Mouse (Mus musculus) neural tube, embryonic 12.5 days (tissue): ENCODE data around the gene Il17d. TPM values are rescaled to one million over a fixed set of nuclear protein-coding genes. Genes with fewer than 3 reads are reported as not detected.

Experiments used
- ATAC-seq: fragments of 200-750 bp; cut with Nextera tagmentation; 2 replicates; pipeline ENCODE4 v1.8.0; 2017; ENCODE audit warnings: low read depth, mild to moderate bottlenecking, moderate TSS enrichment, moderate library complexity; ENCODE audit not compliant: low FRiP score
- H3K27ac ChIP-seq: fragments of 300-500 bp; sonication (generic); 2 replicates; pipeline ENCODE4 v1.5.1; 2016
- H3K27me3 ChIP-seq: fragments of 300-500 bp; sonication (generic); replicated peaks from 2 replicates; pipeline ENCODE4 v1.6.1; 2016; ENCODE audit warnings: mild to moderate bottlenecking
- H3K36me3 ChIP-seq: fragments of 300-500 bp; sonication (generic); 2 replicates; pipeline ENCODE4 v1.6.1; 2016; ENCODE audit warnings: mild to moderate bottlenecking
- H3K4me1 ChIP-seq: fragments of 300-500 bp; sonication (generic); 2 replicates; pipeline ENCODE4 v1.6.1; 2016
- H3K4me2 ChIP-seq: fragments of 300-500 bp; sonication (generic); replicated peaks from 2 replicates; pipeline ENCODE4 v1.6.1; 2016; ENCODE audit warnings: mild to moderate bottlenecking
- H3K4me3 ChIP-seq: fragments of 300-500 bp; sonication (generic); 2 replicates; pipeline ENCODE4 v1.5.1; 2016
- H3K9ac ChIP-seq: fragments of 300-500 bp; sonication (generic); 2 replicates; pipeline ENCODE4 v1.6.1; 2016; ENCODE audit warnings: mild to moderate bottlenecking
- H3K9me3 ChIP-seq: fragments of 300-500 bp; sonication (generic); 2 replicates; pipeline ENCODE4 v1.6.1; 2016; ENCODE audit warnings: mild to moderate bottlenecking
- WGBS: fragments of 180-500 bp; shearing (Covaris S2); methylation state at CpG from one replicate; pipeline ENCODE4 v1.1.7; 2016; 5-methylcytosine and 5-hydroxymethylcytosine counted together
- polyA plus RNA-seq: library from polyadenylated mRNA; unstranded; fragments of >200 nt; fragmentation: Nextera tagmentation; extraction: Ambion mirVana; gene quantifications from 2 replicates; pipeline ENCODE4 v1.2.1, GENCODE M21; 2016

Il17d gene
- polyA plus RNA-seq, 1 experiment from 2014 or later: 3.6 TPM

GRCm38 (mm10) chr14:57537261-57538015, 12.9 kb downstream of the Il17d start:
- Histone ChIP-seq H3K27me3 (no peaks in the 10 kb centered on the region; the same call in none of the 2 replicates), H3K27ac (no peak overlapping the region), H3K9me3 (no peaks in the 10 kb centered on the region), H3K4me1 (peaks cover 20% of the 10 kb centered on the region), H3K9ac (no peak overlapping the region), H3K4me3 (no peak overlapping the region), H3K4me2 (no peak overlapping the region), H3K36me3 (no peaks in the 10 kb centered on the region)
- ATAC-seq: no peak
- 12% methylated on average over 16 of the region's 16 CpGs for WGBS

GRCm38 (mm10) chr14:57540683-57541082, 16.1 kb downstream of the Il17d start:
- no peaks in the 10 kb centered on the region for H3K27me3 ChIP-seq
- no peak for ATAC-seq

GRCm38 (mm10) chr14:57542231-57542630, 17.7 kb downstream of the Il17d start:
- Histone ChIP-seq H3K4me1 (peaks cover 3% of the 10 kb centered on the region; the same call in 1 of the 2 replicates), H3K4me3 (no peak overlapping the region), H3K4me2 (no peak overlapping the region), H3K27me3 (no peaks in the 10 kb centered on the region), H3K9me3 (no peaks in the 10 kb centered on the region), H3K36me3 (no peaks in the 10 kb centered on the region), H3K9ac (no peak overlapping the region), H3K27ac (no peak overlapping the region)
- 64% methylated on average over 34 of the region's 34 CpGs for WGBS
- no peak for ATAC-seq

More at GRCm38 (mm10) chr14:57540683-57541082, 16.1 kb downstream of the Il17d start:
- H3K4me1 ChIP-seq: peaks cover 7% of the 10 kb centered on the region; the same call in 1 of the 2 replicates
- H3K9ac ChIP-seq: no peak overlapping the region
- H3K27ac ChIP-seq: no peak overlapping the region
- H3K4me3 ChIP-seq: no peak overlapping the region
- H3K9me3 ChIP-seq: no peaks in the 10 kb centered on the region
- no peaks in the 10 kb centered on the region for H3K36me3 ChIP-seq
- no peak overlapping the region for H3K4me2 ChIP-seq
- WGBS: 86% methylated on average over 11 of the region's 11 CpGs

GRCm38 (mm10) chr14:57543420-57544039, 19.0 kb downstream of the Il17d start:
- no peaks in the 10 kb centered on the region for H3K27me3 ChIP-seq
- H3K36me3 ChIP-seq: no peaks in the 10 kb centered on the region
- H3K4me3 ChIP-seq: no peak overlapping the region
- WGBS: 93% methylated on average over 13 of the region's 13 CpGs
- H3K4me1 ChIP-seq: no peaks in the 10 kb centered on the region
- no peak overlapping the region for H3K4me2 ChIP-seq
- no peak overlapping the region for H3K27ac ChIP-seq
- ATAC-seq: no peak
- no peaks in the 10 kb centered on the region for H3K9me3 ChIP-seq
- H3K9ac ChIP-seq: no peak overlapping the region

GRCm38 (mm10) chr14:57545526-57545925, 20.9 kb downstream of the Il17d start:
- Histone ChIP-seq H3K27ac (no peak overlapping the region), H3K4me2 (no peak overlapping the region), H3K9me3 (no peaks in the 10 kb centered on the region), H3K36me3 (peaks cover 8% of the 10 kb centered on the region; the same call in 1 of the 2 replicates), H3K4me1 (no peaks in the 10 kb centered on the region), H3K4me3 (no peak overlapping the region), H3K9ac (no peak overlapping the region), H3K27me3 (no peaks in the 10 kb centered on the region)
- 82% methylated on average over 17 of the region's 17 CpGs for WGBS
- no peak for ATAC-seq

- Histone ChIP-seq H3K9me3 (no peaks in the 10 kb centered on the region), H3K27ac (no peak overlapping the region), H3K9ac (no peak overlapping the region), H3K4me2 (no peak overlapping the region), H3K27me3 (no peaks in the 10 kb centered on the region), H3K4me1 (no peaks in the 10 kb centered on the region), H3K4me3 (no peak overlapping the region), H3K36me3 (peaks cover 8% of the 10 kb centered on the region; the same call in 1 of the 2 replicates)
- 92% methylated on average over 8 of the region's 8 CpGs for WGBS
- no peak for ATAC-seq
These were observed 21.6 kb downstream of the Il17d start for GRCm38 (mm10) chr14:57546131-57546530.

- Histone ChIP-seq H3K27ac (no peak overlapping the region), H3K9ac (no peak overlapping the region), H3K9me3 (no peaks in the 10 kb centered on the region), H3K36me3 (peaks cover 8% of the 10 kb centered on the region; the same call in 1 of the 2 replicates), H3K27me3 (no peaks in the 10 kb centered on the region), H3K4me1 (no peaks in the 10 kb centered on the region), H3K4me3 (no peak overlapping the region), H3K4me2 (no peak overlapping the region)
- no peak for ATAC-seq
- WGBS: 31% methylated on average over 13 of the region's 13 CpGs
These were observed 22.0 kb downstream of the Il17d start for GRCm38 (mm10) chr14:57546557-57547021.

- peaks cover 8% of the 10 kb centered on the region; the same call in 1 of the 2 replicates for H3K36me3 ChIP-seq
- 89% methylated on average over 5 of the region's 5 CpGs for WGBS
- no peak for ATAC-seq
These were observed 22.5 kb downstream of the Il17d start for GRCm38 (mm10) chr14:57547062-57547461.

GRCm38 (mm10) chr14:57552945-57553344, 28.4 kb downstream of the Il17d start:
- H3K4me2 ChIP-seq: no peak overlapping the region
- no peak overlapping the region for H3K9ac ChIP-seq
- H3K4me3 ChIP-seq: no peak overlapping the region
- H3K27me3 ChIP-seq: no peaks in the 10 kb centered on the region
- H3K27ac ChIP-seq: no peak overlapping the region
- no peaks in the 10 kb centered on the region for H3K4me1 ChIP-seq
- peaks cover 11% of the 10 kb centered on the region; the same call in 1 of the 2 replicates for H3K36me3 ChIP-seq
- no peaks in the 10 kb centered on the region for H3K9me3 ChIP-seq
- no peak for ATAC-seq

More at GRCm38 (mm10) chr14:57547062-57547461, 22.5 kb downstream of the Il17d start:
- Histone ChIP-seq H3K4me2 (no peak overlapping the region), H3K4me1 (no peaks in the 10 kb centered on the region), H3K27me3 (no peaks in the 10 kb centered on the region), H3K27ac (no peak overlapping the region), H3K9me3 (no peaks in the 10 kb centered on the region), H3K9ac (no peak overlapping the region), H3K4me3 (no peak overlapping the region)

GRCm38 (mm10) chr14:57554434-57554833, 29.9 kb downstream of the Il17d start:
- Histone ChIP-seq H3K9me3 (no peaks in the 10 kb centered on the region), H3K4me3 (no peak overlapping the region), H3K36me3 (peaks cover 11% of the 10 kb centered on the region; the same call in 1 of the 2 replicates), H3K4me2 (no peak overlapping the region), H3K27me3 (no peaks in the 10 kb centered on the region), H3K4me1 (no peaks in the 10 kb centered on the region), H3K9ac (no peak overlapping the region), H3K27ac (no peak overlapping the region)
- WGBS: 89% methylated on average over 5 of the region's 5 CpGs
- no peak for ATAC-seq

GRCm38 (mm10) chr14:57555471-57556070, 31.0 kb downstream of the Il17d start:
- Histone ChIP-seq H3K9me3 (no peaks in the 10 kb centered on the region), H3K4me2 (no peak overlapping the region), H3K36me3 (peaks cover 3% of the 10 kb centered on the region; the same call in 1 of the 2 replicates), H3K27me3 (no peaks in the 10 kb centered on the region), H3K27ac (no peak overlapping the region), H3K4me3 (no peak overlapping the region), H3K9ac (no peak overlapping the region), H3K4me1 (no peaks in the 10 kb centered on the region)
- ATAC-seq: no peak
- WGBS: 88% methylated on average over 7 of the region's 7 CpGs

GRCm38 (mm10) chr14:57556922-57557321, 32.3 kb downstream of the Il17d start:
- H3K27ac ChIP-seq: no peak overlapping the region
- peaks cover 3% of the 10 kb centered on the region; the same call in 1 of the 2 replicates for H3K36me3 ChIP-seq
- no peak for ATAC-seq
- H3K4me3 ChIP-seq: no peak overlapping the region
- no peaks in the 10 kb centered on the region for H3K27me3 ChIP-seq
- 91% methylated on average over 1 of the region's 1 CpGs for whole genome bisulfite sequencing
- no peak overlapping the region for H3K9ac ChIP-seq
- no peak overlapping the region for H3K4me2 ChIP-seq
- no peaks in the 10 kb centered on the region for H3K9me3 ChIP-seq
- H3K4me1 ChIP-seq: no peaks in the 10 kb centered on the region
